Mouse (Mus musculus): ENCODE results near the gene Gm10644.

GRCm38 (mm10) chr8:83967701-83968100, 12.7 kb upstream of the Gm10644 start:
- TF ChIP-seq GATA1 (IDR thresholded peaks at IDR 0.05; ENCODE audit: borderline replicate concordance, low read length) = no peak
- TF ChIP-seq FLI1 (IDR thresholded peaks at IDR 0.05; ENCODE audit: low read length) = no peak

Data from megakaryocyte, embryonic 14.5 days (primary cell).